Mouse (Mus musculus) megakaryocyte, embryonic 14.5 days (primary cell): Measurements from ENCODE around the gene Kdelr3. TPM values are rescaled to one million over a fixed set of nuclear protein-coding genes. Genes with fewer than 3 reads are reported as not detected.

Experiments
- H3K27me3 ChIP-seq: replicated peaks from 2 replicates; pipeline ENCODE3; 2012; ENCODE audit warnings: inconsistent platforms
- H3K36me3 ChIP-seq: replicated peaks from 2 replicates; pipeline ENCODE3; 2012; ENCODE audit warnings: low read length, inconsistent platforms, mixed read lengths
- H3K4me1 ChIP-seq: 2 replicates; pipeline ENCODE4 v1.6.1; 2012; ENCODE audit warnings: inconsistent platforms
- H3K4me3 ChIP-seq: replicated peaks from 2 replicates; pipeline ENCODE3; 2012; ENCODE audit warnings: moderate library complexity, mild to moderate bottlenecking, inconsistent platforms
- H3K9me3 ChIP-seq: 2 replicates; pipeline ENCODE4 v1.6.1; 2012; ENCODE audit warnings: inconsistent platforms
- FLI1 ChIP-seq: IDR thresholded peaks from 2 replicates; pipeline ENCODE4 v1.6.1; 2012; ENCODE audit warnings: low read length, inconsistent platforms, mixed read lengths
- GATA1 ChIP-seq: IDR thresholded peaks from 3 replicates; pipeline ENCODE4 v1.6.1; 2012; ENCODE audit warnings: mixed read lengths, low read length, inconsistent platforms, borderline replicate concordance
- polyA plus RNA-seq: library from polyadenylated mRNA; stranded (reverse); fragments of >175 nt; gene quantifications from 2 replicates; pipeline ENCODE4 v1.2.3, GENCODE M21; 2012; ENCODE audit warnings: low replicate concordance; ENCODE audit not compliant: insufficient read depth

Kdelr3 gene
- polyA plus RNA-seq, 1 experiment, result not detected

GRCm38 (mm10) chr15:79527991-79528639, 11.9 kb downstream of the Kdelr3 start:
- peaks cover 17% of the 10 kb centered on the region for H3K4me1 ChIP-seq
- no peak overlapping the region for H3K4me3 ChIP-seq
- TF ChIP-seq GATA1, result no peak
- TF ChIP-seq FLI1, result no peak
- H3K27me3 ChIP-seq, result peaks cover 5% of the 10 kb centered on the region
- H3K9me3 ChIP-seq, result peaks cover 10% of the 10 kb centered on the region
- peaks cover 72% of the 10 kb centered on the region for H3K36me3 ChIP-seq

- peaks cover 90% of the 10 kb centered on the region for H3K36me3 ChIP-seq
- no peak for TF ChIP-seq GATA1
- no peak for TF ChIP-seq FLI1
- H3K27me3 ChIP-seq, result no peaks in the 10 kb centered on the region
- H3K4me1 ChIP-seq, result peaks cover 17% of the 10 kb centered on the region
- no peaks in the 10 kb centered on the region for H3K9me3 ChIP-seq
- no peak overlapping the region for H3K4me3 ChIP-seq
These were observed 13.7 kb downstream of the Kdelr3 start for GRCm38 (mm10) chr15:79529935-79530334.

- TF ChIP-seq FLI1 (no peak), GATA1 (no peak)
- no peaks in the 10 kb centered on the region for H3K9me3 ChIP-seq
These were observed 17.6 kb downstream of the Kdelr3 start for GRCm38 (mm10) chr15:79533796-79534195.

GRCm38 (mm10) chr15:79543968-79544367, 27.8 kb downstream of the Kdelr3 start:
- Histone ChIP-seq H3K4me3 (no peak overlapping the region), H3K36me3 (peaks cover 65% of the 10 kb centered on the region)

More at GRCm38 (mm10) chr15:79533796-79534195, 17.6 kb downstream of the Kdelr3 start:
- Histone ChIP-seq H3K27me3 (no peaks in the 10 kb centered on the region), H3K4me3 (no peak overlapping the region), H3K36me3 (peaks cover 100% of the 10 kb centered on the region), H3K4me1 (peaks cover 17% of the 10 kb centered on the region)

GRCm38 (mm10) chr15:79545496-79545895, 29.3 kb downstream of the Kdelr3 start:
- Histone ChIP-seq H3K4me3 (peak overlapping the region; percentile 98), H3K27me3 (peaks cover 4% of the 10 kb centered on the region), H3K9me3 (peaks cover 8% of the 10 kb centered on the region; the same call in 1 of the 2 replicates), H3K36me3 (peaks cover 50% of the 10 kb centered on the region), H3K4me1 (peaks cover 28% of the 10 kb centered on the region)
- TF ChIP-seq GATA1, result no peak
- TF ChIP-seq FLI1, result no peak

More at GRCm38 (mm10) chr15:79543968-79544367, 27.8 kb downstream of the Kdelr3 start:
- no peaks in the 10 kb centered on the region for H3K27me3 ChIP-seq
- H3K4me1 ChIP-seq, result peaks cover 31% of the 10 kb centered on the region
- TF ChIP-seq GATA1 (no peak), FLI1 (no peak)
- peaks cover 8% of the 10 kb centered on the region; the same call in 1 of the 2 replicates for H3K9me3 ChIP-seq

- H3K27me3 ChIP-seq, result peaks cover 7% of the 10 kb centered on the region
- peaks cover 45% of the 10 kb centered on the region for H3K36me3 ChIP-seq
- peaks cover 23% of the 10 kb centered on the region for H3K4me1 ChIP-seq
- H3K9me3 ChIP-seq, result peaks cover 8% of the 10 kb centered on the region; the same call in 1 of the 2 replicates
- TF ChIP-seq FLI1, result no peak
- no peak for TF ChIP-seq GATA1
- H3K4me3 ChIP-seq, result peak overlapping the region; percentile 98
These were observed 29.7 kb downstream of the Kdelr3 start for GRCm38 (mm10) chr15:79545921-79546399.

GRCm38 (mm10) chr15:79546410-79547288, 30.4 kb downstream of the Kdelr3 start, which contains the start of gene Ddx17:
Gene Ddx17, minus strand, starts transcription at chr15:79546741.
- Histone ChIP-seq H3K9me3 (peaks cover 8% of the 10 kb centered on the region; the same call in 1 of the 2 replicates), H3K27me3 (peaks cover 11% of the 10 kb centered on the region), H3K36me3 (peaks cover 39% of the 10 kb centered on the region), H3K4me1 (peaks cover 23% of the 10 kb centered on the region), H3K4me3 (peak within 1 kb of the TSS; percentile 98)
- TF ChIP-seq GATA1 (no peak), FLI1 (no peak)

- Histone ChIP-seq H3K27me3 (peaks cover 14% of the 10 kb centered on the region), H3K4me1 (peaks cover 23% of the 10 kb centered on the region), H3K36me3 (peaks cover 32% of the 10 kb centered on the region), H3K4me3 (peak overlapping the region; percentile 98), H3K9me3 (peaks cover 8% of the 10 kb centered on the region; the same call in 1 of the 2 replicates)
- TF ChIP-seq GATA1, result no peak
- TF ChIP-seq FLI1, result no peak
These were observed 31.1 kb downstream of the Kdelr3 start for GRCm38 (mm10) chr15:79547289-79547820.

GRCm38 (mm10) chr15:79548226-79548625, 32.0 kb downstream of the Kdelr3 start:
- H3K27me3 ChIP-seq, result peaks cover 16% of the 10 kb centered on the region
- no peak overlapping the region for H3K4me3 ChIP-seq
- H3K36me3 ChIP-seq, result peaks cover 23% of the 10 kb centered on the region
- no peak for TF ChIP-seq GATA1
- TF ChIP-seq FLI1, result no peak
- peaks cover 19% of the 10 kb centered on the region for H3K4me1 ChIP-seq
- peaks cover 8% of the 10 kb centered on the region; the same call in 1 of the 2 replicates for H3K9me3 ChIP-seq
